Mouse (Mus musculus) right cerebral cortex, postnatal 4 days (tissue): ENCODE data around the gene Glb1l.

ENCODE experiments used
- DNase-seq: peaks from one replicate; pipeline ENCODE4 v3.0.0-alpha.2; 2022

The Glb1l gene

GRCm38 (mm10) chr1:75191622-75192402 is 18.8 kb downstream of the Glb1l start, which contains the start of the genes Ankzf1 and Atg9a:
Gene Ankzf1 (plus strand): TSS chr1:75192151.
Gene Atg9a (minus strand): TSS chr1:75192196.
- peak; percentile 83 for DNase-seq

DNA sequence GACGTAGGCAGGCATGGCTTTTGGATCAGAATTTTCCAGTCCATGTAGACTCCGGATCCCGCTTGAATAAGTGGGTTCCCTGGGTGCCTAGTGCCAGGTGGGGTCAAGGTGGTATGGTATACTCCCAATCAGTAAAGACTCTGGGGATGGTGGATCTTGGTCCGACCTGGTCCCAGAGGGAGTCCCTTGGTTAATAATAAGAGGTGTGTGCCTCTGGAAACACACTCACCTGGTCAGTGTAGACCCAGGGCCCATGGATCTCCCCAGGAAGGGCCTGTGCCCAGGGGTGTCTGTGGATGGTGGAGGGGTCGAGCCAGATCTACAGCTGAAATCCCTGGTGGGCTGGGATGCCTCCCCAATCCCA is 19.4 kb downstream of the Glb1l start:
- DNase-seq = no peak

- no peak for DNase-seq
Measured at GRCm38 (mm10) chr1:75190577-75190976, 20.0 kb downstream of the Glb1l start.

DNA sequence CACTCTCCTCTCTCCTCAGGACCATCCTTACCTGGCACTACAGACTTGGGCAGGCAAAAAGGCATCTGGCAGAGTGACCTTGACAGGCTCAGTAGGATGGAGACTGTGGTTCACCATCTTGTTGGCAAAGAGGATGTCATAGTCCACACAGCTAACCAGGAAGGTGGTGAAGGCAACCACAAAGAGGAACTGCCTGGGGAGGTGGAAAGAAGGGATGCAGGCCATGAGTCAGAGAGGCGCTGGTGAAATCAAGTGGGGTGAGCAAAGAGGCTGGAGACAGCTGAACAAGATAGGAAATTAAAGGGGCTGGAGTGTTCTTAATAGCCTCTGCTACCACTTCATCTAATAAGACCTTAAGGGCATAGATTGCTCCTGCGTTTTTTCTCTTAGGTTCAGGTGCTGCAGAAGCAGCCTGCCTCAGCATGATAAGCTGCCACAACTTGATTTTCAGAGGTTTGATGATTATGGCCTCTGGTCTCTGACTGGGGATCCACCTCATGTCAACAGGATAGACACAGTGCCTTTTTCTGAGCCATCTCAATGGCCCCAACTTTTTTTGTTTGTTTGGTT is 22.6 kb downstream of the Glb1l start:
- no peak for DNase-seq

DNA sequence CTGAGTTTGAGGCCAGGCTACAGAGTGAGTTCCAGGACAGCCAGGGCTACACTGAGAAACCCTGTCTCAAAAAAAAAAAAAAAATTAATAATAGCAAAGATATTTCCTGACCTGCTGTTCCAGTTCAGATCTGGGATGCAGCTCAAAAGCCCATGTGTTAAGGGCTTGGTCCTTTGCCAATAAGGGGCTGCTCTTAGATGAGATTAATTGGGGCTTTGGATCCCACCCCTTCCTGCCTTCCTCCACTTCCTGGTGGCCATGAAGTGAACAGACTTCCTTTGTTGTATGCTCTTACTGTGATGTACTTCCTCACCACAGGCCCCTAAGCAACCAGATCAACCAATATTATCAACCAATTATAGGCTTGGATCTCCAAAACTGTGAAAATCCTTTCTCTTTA is 23.5 kb downstream of the Glb1l start:
- no peak for DNase-seq

DNA sequence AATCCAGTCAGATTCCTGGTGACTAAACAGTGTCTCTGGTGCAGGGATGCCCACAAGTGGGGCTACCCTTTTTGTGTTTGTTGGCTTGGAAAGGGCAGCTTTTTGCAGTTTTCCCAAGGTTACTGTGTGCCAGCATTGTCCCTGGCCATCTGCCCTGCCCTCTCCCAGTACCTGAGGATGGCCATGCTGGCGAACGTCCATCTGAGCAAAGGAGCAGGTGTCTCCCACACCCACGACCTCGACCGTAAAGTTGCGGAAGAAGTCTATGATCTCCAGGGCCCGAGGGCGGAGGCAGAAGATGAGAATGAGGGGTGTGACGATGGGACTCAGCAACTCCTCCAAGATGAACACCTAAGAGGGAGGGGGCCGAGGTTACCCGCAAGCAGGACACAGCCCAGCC is 25.1 kb downstream of the Glb1l start:
- no peak for DNase-seq

- no peak for DNase-seq
Measured at GRCm38 (mm10) chr1:75182160-75182559, 28.5 kb downstream of the Glb1l start.

DNA sequence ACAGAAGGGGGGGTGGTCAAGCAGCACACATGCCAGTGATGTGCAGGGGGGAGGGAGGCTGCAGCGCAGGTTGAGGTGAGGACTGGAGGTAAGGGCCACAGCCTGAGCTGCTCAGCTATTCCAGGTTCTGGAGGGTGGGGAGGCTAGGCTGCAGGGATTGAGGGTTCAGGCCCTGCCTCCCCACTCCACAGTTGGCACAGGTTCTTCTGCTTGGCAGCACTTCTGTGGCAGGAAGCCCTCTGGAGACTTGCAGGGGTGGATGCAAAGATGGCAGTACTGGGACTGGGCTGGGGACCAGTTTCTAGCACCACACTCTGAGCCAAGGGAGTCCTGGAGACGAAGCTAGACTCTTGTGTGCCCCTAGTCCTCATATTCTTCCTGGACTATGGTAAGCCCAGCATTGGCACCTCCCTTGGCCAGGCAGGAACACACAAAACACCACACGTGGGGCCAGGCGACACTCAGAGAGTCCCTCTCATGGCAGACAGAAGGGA is 29.2 kb downstream of the Glb1l start:
- no peak for DNase-seq

DNA sequence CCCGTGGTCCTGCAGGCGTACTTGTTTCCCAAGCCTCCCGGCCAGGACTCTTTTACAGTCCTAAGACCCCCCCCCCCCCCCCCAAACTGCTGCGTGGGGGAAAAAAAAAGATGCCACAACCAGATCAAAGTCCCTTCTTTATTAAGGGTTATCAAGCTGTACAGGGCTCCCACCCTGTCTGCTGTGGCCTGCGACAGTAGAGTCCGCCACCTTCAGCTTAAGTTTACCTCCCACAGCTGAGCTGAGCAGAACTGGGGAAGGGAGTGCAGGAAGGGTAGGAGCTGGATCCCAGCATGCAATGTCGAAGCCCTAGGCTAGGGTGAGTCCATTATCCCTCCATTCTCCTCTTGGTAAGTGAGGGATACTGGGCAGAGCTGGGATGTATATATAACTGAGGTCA is 29.9 kb downstream of the Glb1l start:
- no peak for DNase-seq

GRCm38 (mm10) chr1:75180105-75180590 is 30.5 kb downstream of the Glb1l start, which contains the start of gene Abcb6:
Gene Abcb6 (minus strand): TSS chr1:75180392.
- DNase-seq = peak; percentile 91

GRCm38 (mm10) chr1:75179334-75180104 is 31.1 kb downstream of the Glb1l start:
- peak; percentile 60 for DNase-seq

DNA sequence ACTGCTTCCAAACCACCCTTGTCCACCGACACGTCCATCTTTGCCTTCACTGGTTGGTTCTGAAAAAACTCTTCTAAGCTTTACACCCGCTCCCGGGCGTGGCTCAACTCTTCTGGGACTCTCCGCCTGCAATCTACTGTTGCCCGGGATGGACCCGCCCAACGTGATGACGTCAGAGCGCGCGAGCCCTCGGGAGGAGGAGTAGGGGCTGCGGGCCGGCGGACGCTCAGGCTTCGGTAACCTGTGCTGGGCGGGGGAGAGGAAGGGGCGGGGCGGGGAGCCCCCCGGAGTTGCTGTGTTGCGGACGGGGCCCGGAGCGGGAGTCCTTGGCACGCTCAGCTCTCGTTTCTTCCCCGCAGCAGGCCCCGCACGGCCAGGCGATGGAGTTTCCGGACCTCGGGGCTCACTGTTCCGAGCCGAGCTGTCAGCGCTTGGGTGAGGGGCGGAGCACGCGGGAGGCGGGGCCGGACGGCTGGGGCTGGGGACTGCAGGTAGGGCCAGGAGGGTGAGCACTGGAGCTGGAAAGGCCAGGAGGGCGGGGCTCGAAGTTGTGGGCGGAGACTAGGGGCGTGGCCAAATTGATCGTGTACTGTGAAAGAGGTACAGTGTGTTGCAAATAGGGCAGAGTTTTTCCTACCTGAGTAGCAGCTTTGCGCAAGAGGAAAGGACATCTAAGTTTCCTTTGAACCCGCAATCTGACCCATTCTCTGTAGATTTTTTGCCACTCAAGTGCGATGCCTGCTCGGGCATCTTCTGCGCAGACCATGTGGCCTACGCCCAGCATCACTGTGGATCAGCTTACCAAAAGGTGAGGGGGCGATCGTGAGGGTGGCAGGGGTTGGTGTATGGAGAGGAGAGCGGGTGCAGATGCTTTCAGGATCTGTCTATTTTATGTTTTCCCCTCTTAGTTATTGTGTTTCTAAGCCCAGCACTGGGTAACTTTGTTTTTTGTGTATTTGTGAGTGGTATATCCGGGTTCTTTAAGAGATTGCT is 41.8 kb downstream of the Glb1l start, which contains the start of gene Zfand2b:
Gene Zfand2b (plus strand): TSS at position 175 of the 993 bp plus-strand sequence.
- DNase-seq = peak; percentile 94

GRCm38 (mm10) chr1:75168093-75168471 is 42.5 kb downstream of the Glb1l start:
- no peak for DNase-seq

GRCm38 (mm10) chr1:75160256-75160617 is 50.4 kb downstream of the Glb1l start:
- DNase-seq = no peak

DNA sequence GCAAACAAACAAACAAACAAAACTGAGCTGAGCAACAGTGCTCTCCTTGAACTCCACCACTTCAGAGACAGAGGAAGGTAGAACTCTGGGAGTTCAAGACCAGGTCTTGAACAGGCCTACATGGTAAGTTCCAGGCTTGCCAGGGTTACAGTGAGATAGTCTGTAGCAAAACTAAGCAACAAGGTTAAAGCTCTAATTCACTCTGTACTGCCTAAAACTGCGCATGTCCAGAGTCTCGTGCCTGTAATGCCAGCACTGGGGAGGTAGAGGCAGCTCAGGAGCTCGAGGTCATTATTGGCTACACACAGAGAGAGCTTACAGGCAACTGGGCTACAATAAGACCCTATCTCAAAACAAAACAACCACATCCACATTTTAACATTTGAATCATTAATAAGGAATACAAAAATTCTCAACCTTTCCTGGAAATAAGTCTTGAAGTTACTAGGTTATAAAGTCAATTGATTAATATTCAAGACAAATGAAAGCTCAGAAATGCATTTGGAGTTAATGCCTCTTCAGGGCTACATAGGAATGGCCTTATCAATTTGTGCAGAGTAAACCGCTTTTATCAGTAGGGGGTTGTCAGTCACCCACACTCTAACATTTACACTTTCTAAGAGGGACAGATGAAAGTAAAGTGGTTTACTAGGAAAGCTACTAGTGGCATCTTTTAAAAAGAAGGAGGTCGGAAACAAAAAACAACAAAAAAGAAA is 50.9 kb downstream of the Glb1l start:
- no peak for DNase-seq

GRCm38 (mm10) chr1:75158990-75159389 is 51.6 kb downstream of the Glb1l start:
- DNase-seq = no peak

GRCm38 (mm10) chr1:75155837-75156236 is 54.8 kb downstream of the Glb1l start:
- DNase-seq = no peak

DNA sequence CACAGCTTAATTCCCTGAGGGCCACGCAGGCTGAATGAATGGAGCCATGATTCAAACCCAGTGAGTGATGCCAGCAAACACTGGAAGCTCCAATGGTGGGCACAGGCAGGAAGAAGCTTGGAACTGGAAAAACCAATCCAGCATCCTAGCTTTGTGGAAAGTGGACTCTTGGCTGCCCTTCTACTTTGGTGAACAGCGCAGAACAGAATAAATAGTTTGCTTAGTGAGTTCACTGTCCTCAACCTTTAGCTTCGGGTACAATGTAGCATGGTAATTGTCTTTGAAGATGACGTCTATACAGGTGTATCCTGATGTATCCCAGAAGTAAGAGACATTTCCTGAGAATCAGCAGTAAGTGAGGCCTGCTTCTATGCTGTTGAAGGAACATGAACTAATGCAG is 61.9 kb downstream of the Glb1l start:
- no peak for DNase-seq
